Mouse (Mus musculus): ENCODE data around the gene Nop16. TPM values are rescaled to one million over a fixed set of nuclear protein-coding genes. Genes with fewer than 3 reads are reported as not detected.

The Nop16 gene
- polyA plus RNA-seq, 1 experiment from 2014 or later, result 90.2 TPM

DNA sequence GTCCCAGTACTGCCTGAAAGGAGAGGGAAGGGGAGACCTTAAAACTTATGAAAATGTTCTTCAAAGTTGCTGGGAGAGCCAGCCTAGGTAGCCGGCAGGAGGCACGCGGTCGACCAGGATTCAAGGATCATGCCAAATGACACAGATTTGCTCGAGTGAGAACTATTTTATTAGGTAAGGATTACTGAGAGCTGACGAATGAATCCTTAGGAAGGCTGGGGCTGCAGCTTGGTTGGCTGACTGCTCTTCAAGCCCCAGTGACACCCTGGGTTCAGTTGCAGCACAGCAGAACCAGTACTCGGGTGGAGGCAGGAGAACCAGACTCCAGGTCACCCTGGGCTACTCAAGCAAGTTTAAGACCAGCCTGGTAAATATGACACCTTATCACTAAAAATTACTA lies 41.9 kb downstream of the Nop16 start:
- H3K27me3 ChIP-seq, result no peaks in the 10 kb centered on the region
- no peaks in the 10 kb centered on the region for H3K4me1 ChIP-seq
- no peak overlapping the region for H3K9ac ChIP-seq
- H3K27ac ChIP-seq, result no peak overlapping the region
- H3K9me3 ChIP-seq (replicated peaks), result no peaks in the 10 kb centered on the region
- whole genome bisulfite sequencing, result 88% methylated on average over 7 of the region's 7 CpGs
- H3K4me3 ChIP-seq (replicated peaks), result no peak overlapping the region
- peaks cover 74% of the 10 kb centered on the region for H3K36me3 ChIP-seq
- H3K4me2 ChIP-seq, result no peak overlapping the region
- ATAC-seq (replicated peaks; ENCODE audit: low FRiP score), result no peak

Small RNAs within 50 kb of the gene (microRNA-seq; reads per million reads assigned to microRNA genes)
- not detected for gene Gm24195

Other genes with a start within 250 kb of the Nop16 start
- 4.0 and 5.3 TPM in 2 replicates for gene Cplx2, start 218.7 kb downstream of the Nop16 start, polyA plus RNA-seq (2015; fragmentation: Nextera tagmentation; extraction: Ambion mirVana)
- gene Thoc3, start 121.2 kb downstream of the Nop16 start, polyA plus RNA-seq (2015; fragmentation: Nextera tagmentation; extraction: Ambion mirVana), result 118 and 129 TPM in 2 replicates
- gene Simc1, start 86.3 kb downstream of the Nop16 start, polyA plus RNA-seq (2015; fragmentation: Nextera tagmentation; extraction: Ambion mirVana), result 13.3 and 15.6 TPM in 2 replicates
- gene 4833439L19Rik, start 24.7 kb downstream of the Nop16 start, polyA plus RNA-seq (2015; fragmentation: Nextera tagmentation; extraction: Ambion mirVana), result 151 and 162 TPM in 2 replicates
- gene Arl10, start 15.1 kb downstream of the Nop16 start, polyA plus RNA-seq (2015; fragmentation: Nextera tagmentation; extraction: Ambion mirVana), result 34.0 and 36.1 TPM in 2 replicates
- gene Higd2a, start 117 bp upstream of the Nop16 start, polyA plus RNA-seq (2015; fragmentation: Nextera tagmentation; extraction: Ambion mirVana), result 205 and 219 TPM in 2 replicates
- gene Cltb, start 21.3 kb upstream of the Nop16 start, polyA plus RNA-seq (2015; fragmentation: Nextera tagmentation; extraction: Ambion mirVana), result 44.8 and 45.6 TPM in 2 replicates
- gene Faf2, start 31.7 kb upstream of the Nop16 start, polyA plus RNA-seq (2015; fragmentation: Nextera tagmentation; extraction: Ambion mirVana), result 77.2 and 77.4 TPM in 2 replicates
- 78.5 and 83.8 TPM in 2 replicates for gene Rnf44, start 103.8 kb upstream of the Nop16 start, polyA plus RNA-seq (2015; fragmentation: Nextera tagmentation; extraction: Ambion mirVana)
- 5.4 TPM in 2 replicates for gene Cdhr2, start 111.4 kb upstream of the Nop16 start, polyA plus RNA-seq (2015; fragmentation: Nextera tagmentation; extraction: Ambion mirVana)
- 0.14 and 0.27 TPM in 2 replicates for gene Gprin1, start 159.8 kb upstream of the Nop16 start, polyA plus RNA-seq (2015; fragmentation: Nextera tagmentation; extraction: Ambion mirVana)
- 0.15 and 0.29 TPM in 2 replicates for gene Sncb, start 176.5 kb upstream of the Nop16 start, polyA plus RNA-seq (2015; fragmentation: Nextera tagmentation; extraction: Ambion mirVana)
- gene Eif4e1b, start 193.9 kb upstream of the Nop16 start, polyA plus RNA-seq (2015; fragmentation: Nextera tagmentation; extraction: Ambion mirVana), result not detected in 2 replicates
- 11.4 and 13.4 TPM in 2 replicates for gene Tspan17, start 199.3 kb upstream of the Nop16 start, polyA plus RNA-seq (2015; fragmentation: Nextera tagmentation; extraction: Ambion mirVana)